Mouse (Mus musculus) left cerebral cortex, postnatal 4 days (tissue): ENCODE measurements at regions not wholly inside any gene's neighbourhood (a gene's known extent, or its start where the extent isn't known, plus 50 kb on each side); places are given as distances from the start of the nearest gene placed in this dataset.
A peak's percentile ranks its signal among the peaks of the same experiment; 100 is the strongest.

Experiments used
- DNase-seq: peaks from one replicate; pipeline ENCODE4 v3.0.0-alpha.2; 2022
- intact Hi-C: fragments of 180-260 bp; cut with DNase I; formaldehyde crosslinking; loops from one replicate; pipeline ENCODE4 v1.15.1; 2025

- intact Hi-C loops, result no loop called here
- peak; percentile 4 for DNase-seq
These were observed 456.2 kb downstream of the Pik3r1 start for GRCm38 (mm10) chr13:101311634-101312314.

GRCm38 (mm10) chr13:101308724-101309123, 459.3 kb downstream of the Pik3r1 start:
- intact Hi-C loops, result no loop called here
- DNase-seq, result no peak

GRCm38 (mm10) chr13:101305695-101306413, 462.2 kb downstream of the Pik3r1 start:
- intact Hi-C loops, result no loop called here
- DNase-seq, result no peak

- intact Hi-C loops, result no loop called here
- DNase-seq, result no peak
These were observed 463.0 kb downstream of the Pik3r1 start for GRCm38 (mm10) chr13:101305063-101305462.

- DNase-seq, result no peak
- intact Hi-C loops, result no loop called here
These were observed 466.7 kb downstream of the Pik3r1 start for GRCm38 (mm10) chr13:101301361-101301760.

GRCm38 (mm10) chr13:101289407-101289806, 456.2 kb upstream of the Slc30a5 start:
- intact Hi-C loops, result no loop called here
- no peak for DNase-seq

GRCm38 (mm10) chr13:101287131-101287530, 453.9 kb upstream of the Slc30a5 start:
- no peak for DNase-seq
- intact Hi-C loops, result no loop called here

- intact Hi-C loops, result no loop called here
- DNase-seq, result no peak
These were observed 453.0 kb upstream of the Slc30a5 start for GRCm38 (mm10) chr13:101286029-101286917.

GRCm38 (mm10) chr13:101278127-101278526, 444.9 kb upstream of the Slc30a5 start:
- intact Hi-C loops, result no loop called here
- no peak for DNase-seq

- DNase-seq, result no peak
- intact Hi-C loops, result no loop called here
These were observed 443.5 kb upstream of the Slc30a5 start for GRCm38 (mm10) chr13:101276766-101277165.

- intact Hi-C loops, result no loop called here
- no peak for DNase-seq
These were observed 441.4 kb upstream of the Slc30a5 start for GRCm38 (mm10) chr13:101274470-101275141.

GRCm38 (mm10) chr13:101273321-101273720, 440.1 kb upstream of the Slc30a5 start:
- intact Hi-C loops, result no loop called here
- no peak for DNase-seq

GRCm38 (mm10) chr13:101253698-101254468, 420.7 kb upstream of the Slc30a5 start:
- no peak for DNase-seq
- intact Hi-C loops, result no loop called here

GRCm38 (mm10) chr13:101249369-101249768, 416.1 kb upstream of the Slc30a5 start:
- intact Hi-C loops, result no loop called here
- DNase-seq, result no peak

GRCm38 (mm10) chr13:101244326-101244725, 411.1 kb upstream of the Slc30a5 start:
- intact Hi-C loops, result no loop called here
- DNase-seq, result no peak

GRCm38 (mm10) chr13:101238860-101239259, 405.6 kb upstream of the Slc30a5 start:
- intact Hi-C loops, result loop anchor here (10.0 kb wide), 1 partner anchor 456 kb away; no protein-coding TSS in a partner anchor
- DNase-seq, result no peak

- DNase-seq, result no peak
- intact Hi-C loops, result loop anchor here (10.0 kb wide), 1 partner anchor 458 kb away; no protein-coding TSS in a partner anchor
These were observed 403.8 kb upstream of the Slc30a5 start for GRCm38 (mm10) chr13:101237035-101237434.

GRCm38 (mm10) chr13:101235846-101236245, 402.6 kb upstream of the Slc30a5 start:
- intact Hi-C loops, result loop anchor here (10.0 kb wide), 1 partner anchor 459 kb away; no protein-coding TSS in a partner anchor
- no peak for DNase-seq

- intact Hi-C loops, result loop anchor here (10.0 kb wide), 1 partner anchor 460 kb away; no protein-coding TSS in a partner anchor
- no peak for DNase-seq
These were observed 401.9 kb upstream of the Slc30a5 start for GRCm38 (mm10) chr13:101235110-101235509.

- intact Hi-C loops, result loop anchor here (10.0 kb wide), 1 partner anchor 460 kb away; no protein-coding TSS in a partner anchor
These were observed 401.3 kb upstream of the Slc30a5 start for GRCm38 (mm10) chr13:101234550-101234949.

More at GRCm38 (mm10) chr13:101234550-101234949, 401.3 kb upstream of the Slc30a5 start:
- no peak for DNase-seq
